Mouse (Mus musculus) adrenal gland, adult 10 weeks (tissue): Measurements from ENCODE around the gene Klhl21. TPM values are rescaled to one million over a fixed set of nuclear protein-coding genes. Genes with fewer than 3 reads are reported as not detected.

ENCODE experiments used
- polyA plus RNA-seq: library from polyadenylated mRNA; stranded (reverse); fragments of 350-450 nt; fragmentation: Illumina TruSeq; extraction: RNeasy Lipid Tissue Mini Kit (QIAGEN cat#74804); gene quantifications from one replicate; pipeline ENCODE4 v1.2.3, GENCODE M21; 2014; ENCODE audit warnings: low read depth, low replicate concordance

Klhl21 gene
- 3.7 TPM for polyA plus RNA-seq

GRCm38 (mm10) chr4:152008622-152009075 lies at the start of gene Klhl21:
Klhl21 (plus strand) TSS chr4:152008803.

GRCm38 (mm10) chr4:151988342-151989109 lies 20.1 kb upstream of the Klhl21 start, which contains the start of gene Thap3:
Thap3 (minus strand) TSS chr4:151988997.

GRCm38 (mm10) chr4:151996173-151996950 lies 12.2 kb upstream of the Klhl21 start, which contains the start of gene Phf13:
Phf13 (minus strand) TSS chr4:151996258.

GRCm38 (mm10) chr4:152027524-152027923 lies 18.9 kb downstream of the Klhl21 start, which contains the start of gene Zbtb48:
Zbtb48 (minus strand) TSS chr4:152027671.

GRCm38 (mm10) chr4:152038225-152038984 lies 29.8 kb downstream of the Klhl21 start, which contains the start of gene Tas1r1:
Tas1r1 (minus strand) TSS chr4:152038568.

GRCm38 (mm10) chr4:152038985-152039830 lies 30.6 kb downstream of the Klhl21 start, which contains the start of gene Nol9:
Nol9 (plus strand) TSS chr4:152039321.

Other genes starting within 250 kb of the Klhl21 start
- gene Camta1, start 146.9 kb upstream of the Klhl21 start, polyA plus RNA-seq, result 35.4 TPM
- 58.1 TPM for gene Dnajc11, start 75.1 kb upstream of the Klhl21 start, polyA plus RNA-seq
- not detected for gene Thap3, start 19.8 kb upstream of the Klhl21 start, polyA plus RNA-seq
- 11.3 TPM for gene Phf13, start 12.5 kb upstream of the Klhl21 start, polyA plus RNA-seq
- gene Zbtb48, start 18.9 kb downstream of the Klhl21 start, polyA plus RNA-seq, result 1.7 TPM
- gene Tas1r1, start 29.8 kb downstream of the Klhl21 start, polyA plus RNA-seq, result not detected
- gene Nol9, start 30.5 kb downstream of the Klhl21 start, polyA plus RNA-seq, result 22.7 TPM
- gene Plekhg5, start 63.7 kb downstream of the Klhl21 start, polyA plus RNA-seq, result not detected
- not detected for gene Tnfrsf25, start 107.1 kb downstream of the Klhl21 start, polyA plus RNA-seq
- gene Espn, start 143.6 kb downstream of the Klhl21 start, polyA plus RNA-seq, result not detected
- not detected for gene Hes2, start 150.1 kb downstream of the Klhl21 start, polyA plus RNA-seq
- gene Acot7, start 169.3 kb downstream of the Klhl21 start, polyA plus RNA-seq, result 1.2 TPM